Mouse (Mus musculus): ENCODE results near the gene Aknad1.

DNA sequence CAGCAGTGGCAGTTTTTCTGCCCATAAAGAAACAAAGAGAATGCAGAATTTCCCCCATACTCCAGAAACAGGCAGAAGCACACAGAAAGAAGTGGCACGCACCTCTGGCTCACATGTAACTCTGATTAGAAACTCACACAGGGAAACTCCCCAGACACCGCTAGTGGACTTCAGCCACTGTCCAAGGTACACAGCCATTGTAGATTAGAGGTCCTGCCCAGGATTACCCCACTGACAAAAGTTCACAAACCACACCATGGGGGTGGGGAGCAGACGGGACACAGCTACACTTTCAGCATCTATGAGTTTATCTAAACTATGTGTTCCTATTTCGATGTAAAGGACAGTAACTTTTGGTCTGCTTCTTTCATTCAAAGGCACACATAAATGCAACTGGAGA lies 24.6 kb upstream of the Aknad1 start:
- no peak for TF ChIP-seq CTCF (conservative IDR thresholded peaks at IDR 0.05; ENCODE audit: insufficient read depth, insufficient read length, low read depth, low read length)
- TF ChIP-seq POLR2A (IDR thresholded peaks at IDR 0.05; ENCODE audit: low read depth, low read length) = no peak
